Mouse (Mus musculus) left cerebral cortex, postnatal 36 days (tissue): ENCODE measurements around the gene Wipf1. TPM values are rescaled to one million over a fixed set of nuclear protein-coding genes. Genes with fewer than 3 reads are reported as not detected.

Experiments used
- DNase-seq, 2 experiments: peaks; one replicate each; pipeline ENCODE4 v3.0.0; 2021 to 2022; ENCODE audit warnings: low spot score in 2 of 2, mixed read lengths in 1 of 2
- intact Hi-C: fragments of 180-260 bp; cut with DNase I; formaldehyde crosslinking; loops from one replicate; pipeline ENCODE4 v1.15.1; 2025
- total RNA-seq, 2 experiments: library from RNA; stranded (reverse); gene quantifications; 2 replicates each; pipeline ENCODE4 v1.2.3; 2021

Wipf1 gene
- total RNA-seq, 2 experiments from 2014 or later = 7.7 to 8.2 TPM

GRCm38 (mm10) chr2:73484561-73485235 is 44.8 kb downstream of the Wipf1 start:
- intact Hi-C loops = no loop called here
- no peak for DNase-seq

DNA sequence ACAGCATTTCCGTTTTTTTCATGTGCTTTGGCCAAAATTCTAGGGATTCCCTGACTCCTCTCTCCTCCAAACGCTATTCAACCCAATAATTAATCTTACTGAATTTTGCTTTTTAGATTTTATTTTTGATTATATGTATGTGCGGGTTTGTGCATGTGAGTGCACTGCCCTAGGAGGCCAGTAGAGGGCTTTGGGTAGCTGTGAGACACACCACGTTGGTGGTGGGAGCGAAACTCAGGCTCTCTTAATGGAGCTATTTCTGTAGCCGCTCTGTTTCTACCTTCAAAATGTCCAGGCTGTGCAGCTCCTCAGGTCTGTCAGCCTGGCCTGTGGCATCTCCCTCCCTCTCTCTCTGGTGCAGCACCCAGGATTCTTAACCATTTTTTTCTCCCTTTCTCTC is 50.7 kb downstream of the Wipf1 start:
- intact Hi-C loops = no loop called here
- DNase-seq = no peak

- intact Hi-C loops = no loop called here
Observed at GRCm38 (mm10) chr2:73477501-73477900, 52.0 kb downstream of the Wipf1 start.

DNA sequence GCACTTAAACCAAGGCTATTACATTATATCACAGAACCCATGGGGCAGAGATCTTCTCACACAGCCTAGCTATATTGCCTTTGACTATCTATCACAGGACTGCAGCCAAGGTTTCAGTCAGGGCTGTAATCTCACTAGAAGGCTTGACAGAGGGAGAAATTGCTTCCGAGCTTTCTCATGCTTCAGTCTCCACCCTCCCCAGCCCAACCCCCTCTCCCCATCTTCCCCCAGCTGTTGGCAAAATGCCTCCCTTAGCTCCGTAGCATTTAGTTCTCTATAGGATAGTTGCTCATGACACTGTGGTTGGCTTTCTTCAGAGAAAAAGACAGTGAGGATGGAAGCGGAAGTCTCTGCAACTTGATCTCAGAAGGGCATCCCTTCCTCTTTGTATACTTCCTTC is 54.0 kb downstream of the Wipf1 start:
- no peak for DNase-seq
- intact Hi-C loops = no loop called here

More at GRCm38 (mm10) chr2:73477501-73477900, 52.0 kb downstream of the Wipf1 start:
- DNase-seq = no peak

DNA sequence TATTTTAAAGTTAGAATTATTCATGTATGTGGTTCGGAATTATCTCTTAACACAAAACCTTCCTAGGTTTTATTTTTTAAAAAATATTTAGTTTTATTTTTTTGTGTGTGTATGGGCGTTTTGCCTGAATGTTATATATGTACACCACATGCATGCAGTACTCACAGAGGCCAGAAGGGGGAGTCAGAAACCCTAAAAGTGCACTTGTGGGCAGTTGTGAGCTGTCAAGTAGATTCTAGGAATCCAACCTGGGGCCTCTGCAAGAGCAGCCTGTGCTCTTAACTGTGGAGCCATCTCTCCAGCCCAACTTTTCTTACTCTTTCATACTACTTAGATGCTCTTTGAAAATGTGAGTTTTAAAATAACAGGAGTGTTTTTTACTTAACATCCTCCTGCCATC is 57.4 kb downstream of the Wipf1 start:
- intact Hi-C loops = no loop called here
- DNase-seq = no peak

GRCm38 (mm10) chr2:73470146-73470630 is 59.3 kb downstream of the Wipf1 start:
- intact Hi-C loops = no loop called here
- DNase-seq = no peak

DNA sequence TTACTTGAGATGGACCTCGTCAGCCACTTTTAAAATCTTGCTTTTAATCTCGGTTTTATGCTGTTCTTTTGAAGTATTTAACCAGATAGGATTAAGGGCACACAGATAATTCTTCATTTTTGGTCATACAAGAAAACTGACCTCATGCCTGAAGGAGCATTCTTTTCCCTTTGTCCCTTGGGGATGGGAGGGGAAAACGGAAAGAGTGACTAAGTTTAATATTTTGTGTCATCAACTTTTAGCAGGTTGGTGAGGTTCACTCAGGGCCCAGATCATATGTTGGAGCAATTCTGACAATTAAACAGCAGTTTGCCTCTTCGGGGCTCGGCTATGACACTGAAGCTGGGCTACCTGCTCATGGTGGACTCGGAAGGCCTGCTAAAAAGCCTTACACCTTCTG is 60.0 kb downstream of the Wipf1 start:
- intact Hi-C loops = no loop called here
- DNase-seq = no peak

GRCm38 (mm10) chr2:73468993-73469392 is 60.5 kb downstream of the Wipf1 start:
- intact Hi-C loops = no loop called here
- DNase-seq = no peak

DNA sequence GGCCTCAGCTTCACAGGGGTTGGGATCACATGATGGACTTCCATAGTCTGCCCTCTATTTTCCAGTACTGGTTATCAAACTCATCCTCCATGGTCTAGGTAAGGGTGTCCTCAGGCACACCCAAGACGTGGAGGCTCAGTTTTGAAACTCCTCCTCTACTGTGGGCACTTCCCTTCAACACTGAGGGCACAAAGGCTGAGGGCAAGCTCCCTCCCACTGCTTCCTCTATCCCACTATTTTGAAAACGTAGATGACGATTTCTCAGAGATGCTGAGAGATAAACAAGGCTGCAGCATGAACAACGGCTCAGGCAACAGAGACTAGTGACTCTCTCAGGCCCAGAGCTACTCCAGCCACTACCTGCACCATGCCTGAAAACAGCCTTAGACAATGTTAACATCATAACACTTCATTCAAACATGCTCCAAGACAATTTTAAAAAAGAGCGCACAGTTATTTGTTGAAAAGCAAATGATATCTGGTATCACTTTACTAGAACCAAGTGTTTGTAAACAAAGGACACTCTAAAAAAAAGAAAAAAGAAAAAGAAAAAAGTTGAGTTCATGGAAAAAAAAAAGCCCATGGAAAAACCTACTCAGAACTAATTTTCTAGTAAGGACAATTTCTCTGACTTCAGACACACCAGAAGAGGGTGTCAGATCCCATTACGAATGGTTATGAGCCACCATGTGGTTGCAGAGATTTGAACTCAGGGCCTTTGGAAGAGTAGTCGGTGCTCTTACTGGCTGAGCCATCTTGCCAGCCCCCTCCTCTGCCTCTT is 62.3 kb downstream of the Wipf1 start:
- intact Hi-C loops = no loop called here
- no peak for DNase-seq

DNA sequence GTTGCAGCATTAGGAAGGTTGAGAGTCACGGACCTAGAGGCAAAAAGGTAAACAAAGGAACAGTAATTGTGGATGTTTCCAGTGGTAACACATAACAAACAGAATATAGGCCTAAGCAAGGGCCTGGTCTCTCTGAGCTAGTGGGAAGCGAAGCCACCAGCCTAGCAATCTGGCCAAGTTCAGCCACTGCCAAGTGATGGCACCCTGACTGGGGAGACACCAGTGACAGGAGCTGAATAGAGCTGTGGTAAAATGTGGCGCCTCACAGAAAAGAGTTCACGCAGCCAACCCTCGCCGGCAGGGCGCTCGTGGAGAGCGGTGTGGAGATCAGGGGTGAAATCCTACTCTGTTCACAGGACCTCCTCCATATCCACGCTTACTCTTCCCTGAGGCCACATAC is 63.1 kb downstream of the Wipf1 start:
- DNase-seq = no peak
- intact Hi-C loops = no loop called here

DNA sequence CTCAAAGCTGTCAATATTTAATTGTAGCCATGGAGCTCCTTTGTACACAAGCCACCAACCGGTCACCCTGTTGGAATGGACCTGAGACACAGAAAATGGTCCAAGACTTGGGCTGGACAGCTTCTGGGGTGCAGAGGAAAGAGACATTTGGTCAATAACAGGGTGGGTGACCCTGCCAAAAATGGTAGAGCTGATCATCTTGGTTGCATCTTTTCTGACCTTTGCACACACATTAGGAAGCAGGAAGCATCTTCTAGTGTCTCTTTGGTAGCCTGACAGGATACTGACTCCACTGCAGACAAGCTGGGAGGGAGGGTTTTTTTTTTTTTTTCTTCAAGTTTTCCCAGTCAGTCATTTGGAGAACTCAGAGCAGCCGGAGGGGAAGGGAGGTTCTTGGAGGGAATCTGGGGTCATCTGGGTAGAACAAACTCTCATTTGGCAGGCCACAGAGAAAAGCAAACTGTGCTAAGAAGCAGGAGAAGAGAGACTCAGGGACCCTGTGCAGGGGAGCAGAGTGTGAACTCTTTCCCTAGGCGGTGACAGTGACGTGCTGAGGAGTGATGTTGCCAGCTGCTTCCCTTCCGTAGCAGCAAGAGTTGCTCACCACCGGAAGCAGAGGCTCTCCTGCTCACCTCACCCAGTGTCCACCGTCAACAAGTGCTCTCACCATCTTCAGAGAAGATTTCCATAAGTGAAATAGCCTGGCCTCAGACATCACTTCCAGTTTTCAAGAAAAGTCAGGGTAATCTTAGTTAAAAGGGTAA is 65.9 kb downstream of the Wipf1 start:
- intact Hi-C loops = no loop called here
- DNase-seq = no peak

DNA sequence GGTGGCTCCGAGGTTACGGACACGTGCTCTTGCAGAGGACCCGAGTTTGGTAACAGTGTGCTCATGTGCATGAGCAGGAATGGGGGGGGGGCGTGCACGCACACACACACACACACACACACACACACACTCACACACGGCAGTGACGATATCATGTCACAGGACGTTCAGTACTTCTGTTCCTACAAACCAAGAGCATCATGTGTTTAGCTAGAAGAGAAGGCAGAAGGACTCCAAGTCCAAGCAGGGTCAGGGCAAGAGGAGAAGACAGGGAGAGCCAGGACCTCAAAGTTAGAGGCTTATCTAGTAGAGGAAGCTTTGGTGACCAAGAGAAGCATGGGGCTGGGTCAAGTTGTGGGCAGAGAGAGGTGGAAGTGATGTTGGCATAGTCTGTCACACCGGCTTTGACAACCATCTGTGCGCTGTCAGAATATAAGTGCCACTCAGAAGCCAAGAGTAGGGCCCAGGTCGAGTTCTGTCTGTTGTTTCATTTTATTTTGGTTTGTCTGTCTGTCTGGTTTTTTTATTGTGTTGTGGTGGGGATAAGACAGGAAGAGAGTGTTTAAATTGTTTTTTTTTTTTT is 66.7 kb downstream of the Wipf1 start:
- intact Hi-C loops = no loop called here
- DNase-seq = no peak

- no peak for DNase-seq
- intact Hi-C loops = no loop called here
Observed at GRCm38 (mm10) chr2:73462265-73462664, 67.3 kb downstream of the Wipf1 start.

DNA sequence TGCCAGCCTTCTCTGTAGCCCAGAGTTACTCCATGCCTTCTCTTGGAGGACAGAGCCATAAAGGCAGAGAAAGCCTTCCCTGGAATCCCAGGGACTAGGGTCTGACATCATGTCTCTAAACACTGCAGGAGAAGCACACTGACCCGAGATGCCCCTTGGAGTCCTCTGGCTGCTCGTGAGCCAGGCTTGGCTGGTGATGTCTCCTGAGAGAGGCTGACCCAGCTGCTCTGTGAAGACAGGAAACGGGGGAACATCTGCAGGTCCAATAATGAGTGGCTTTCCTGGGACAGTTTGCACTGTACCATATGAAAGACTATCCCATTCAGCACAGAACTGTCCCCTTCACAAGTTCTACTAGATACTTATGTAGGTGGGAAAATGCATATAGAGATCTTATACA is 69.4 kb downstream of the Wipf1 start:
- DNase-seq = no peak
- intact Hi-C loops = no loop called here

GRCm38 (mm10) chr2:73459607-73460153 is 69.9 kb downstream of the Wipf1 start:
- intact Hi-C loops = no loop called here
- DNase-seq = no peak

DNA sequence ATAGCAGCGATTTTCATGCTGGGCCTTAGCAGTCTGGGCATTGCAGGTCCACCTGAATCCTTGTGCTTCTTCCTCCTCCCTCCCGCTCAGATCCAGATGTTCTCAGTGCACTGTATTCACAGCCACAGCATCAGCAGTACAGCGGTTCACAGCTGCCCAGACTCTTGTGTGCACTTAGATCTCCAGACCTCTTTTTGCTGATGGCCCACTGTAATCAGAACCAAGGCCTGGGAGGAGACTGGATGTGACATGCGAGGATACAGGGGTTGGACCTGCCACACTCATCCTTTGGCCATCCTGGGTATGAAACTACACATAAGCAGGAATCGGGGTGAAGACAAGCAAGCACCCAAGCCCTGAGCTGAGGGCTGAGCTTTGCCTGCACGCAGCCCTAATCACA is 72.6 kb downstream of the Wipf1 start:
- DNase-seq = no peak
- intact Hi-C loops = no loop called here

GRCm38 (mm10) chr2:73456154-73456553 is 73.4 kb downstream of the Wipf1 start:
- intact Hi-C loops = no loop called here
- DNase-seq = no peak

- DNase-seq = no peak
- intact Hi-C loops = no loop called here
Observed at GRCm38 (mm10) chr2:73455541-73455940, 74.0 kb downstream of the Wipf1 start.

GRCm38 (mm10) chr2:73454682-73455081 is 74.9 kb downstream of the Wipf1 start:
- intact Hi-C loops = no loop called here
- DNase-seq = no peak

DNA sequence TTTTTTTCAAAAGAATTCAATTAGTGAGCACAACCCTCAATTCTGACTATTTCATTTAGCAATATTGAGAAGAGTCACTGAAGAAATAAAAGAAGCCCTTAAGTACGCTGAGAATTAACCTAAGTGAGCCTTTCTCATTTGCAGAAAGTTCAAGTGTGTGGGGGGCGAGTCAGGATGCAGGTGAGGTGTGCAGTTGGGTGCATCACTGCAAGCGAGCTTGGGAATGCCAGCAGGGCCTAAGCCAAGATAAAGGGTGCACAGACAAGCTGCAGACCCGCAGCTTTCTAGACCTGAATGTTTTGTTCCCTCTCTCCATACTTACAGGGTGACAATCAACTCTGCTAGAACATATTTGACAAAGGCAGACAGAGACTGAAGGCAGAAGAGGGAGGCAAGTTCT is 75.3 kb downstream of the Wipf1 start:
- no peak for DNase-seq
- intact Hi-C loops = no loop called here
